Mouse (Mus musculus): ENCODE measurements at regions not wholly inside any gene's neighbourhood (a gene's known extent, or its start where the extent isn't known, plus 50 kb on each side); places are given as distances from the start of the nearest gene placed in this dataset.

DNA sequence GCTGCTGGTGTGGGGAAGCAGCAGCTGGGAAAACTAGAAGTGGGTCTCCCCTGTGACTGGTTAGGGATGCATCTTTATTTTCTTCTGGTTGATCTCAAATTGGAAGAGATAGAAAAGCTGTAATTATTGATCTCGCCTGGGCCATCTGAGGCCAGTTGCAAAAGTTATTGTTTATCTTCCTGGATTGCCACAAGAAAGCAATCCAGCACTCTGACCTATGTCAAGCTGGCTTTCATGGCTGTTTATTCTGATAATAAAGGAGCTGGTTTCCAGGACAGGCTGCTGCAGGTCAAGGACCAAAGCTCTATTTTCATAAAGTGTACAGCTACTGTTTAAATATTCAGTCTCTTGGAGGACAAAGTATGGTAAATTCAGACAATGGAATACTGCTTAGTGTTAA is 112.5 kb downstream of the Gm10604 start:
- Histone ChIP-seq H3K4me3 (ENCODE audit: low read length) (no peak overlapping the region), H3K9me3 (ENCODE audit: control insufficient read depth, low read length) (no peaks in the 10 kb centered on the region), H3K4me2 (ENCODE audit: low read depth, low read length) (no peak overlapping the region), H3K36me3 (ENCODE audit: control insufficient read depth, insufficient read depth, low read length) (no peaks in the 10 kb centered on the region), H3K9ac (ENCODE audit: low read depth, low read length) (no peak overlapping the region), H3K27me3 (replicated peaks; ENCODE audit: control insufficient read depth, insufficient read depth, low read length) (no peaks in the 10 kb centered on the region), H3K4me1 (ENCODE audit: control insufficient read depth, insufficient read depth, low read length) (0 out of 2 replicates have a peak, but pooled peaks cover 2% of the 10 kb centered on the region), H3K27ac (ENCODE audit: low read length) (no peak overlapping the region)
- WGBS, result 68% methylated on average over 1 of the region's 1 CpGs
- no peak for ATAC-seq

Data from intestine, embryonic 16.5 days (tissue).